Mouse (Mus musculus): ENCODE measurements around the gene Lcn6. TPM values are rescaled to one million over a fixed set of nuclear protein-coding genes. Genes with fewer than 3 reads are reported as not detected.
"Not testable (repeated sequence)": the region's sequence is repeated elsewhere in the genome, so short reads cannot be mapped to it uniquely, and the experiment has no call there.

Lcn6 gene
- polyA plus RNA-seq, 1 experiment from 2014 or later = not detected

DNA sequence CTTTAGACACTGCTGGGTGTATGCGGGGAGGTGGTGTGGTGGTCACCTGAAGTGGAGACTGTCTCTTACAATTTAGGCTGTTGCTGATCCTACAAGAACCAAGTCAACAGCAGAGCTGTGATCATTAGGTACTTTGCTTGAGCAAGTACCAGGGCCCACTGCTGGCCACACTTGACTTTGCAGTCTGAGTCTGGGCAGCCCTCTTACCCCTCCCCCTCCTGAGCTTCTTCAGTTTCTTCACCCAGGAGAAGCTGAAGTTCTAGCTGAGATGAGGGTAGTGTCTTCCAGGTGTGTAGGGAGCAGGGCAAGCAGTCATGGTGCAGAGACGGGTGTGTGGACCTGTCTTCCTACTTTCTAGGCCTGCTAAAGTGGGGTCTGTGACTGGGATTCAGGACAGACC lies 31.5 kb downstream of the Lcn6 start:
- Histone ChIP-seq H3K4me1 (peaks cover 26% of the 10 kb centered on the region), H3K36me3 (0 out of 2 replicates have a peak, but pooled peaks cover 2% of the 10 kb centered on the region), H3K9me3 (replicated peaks) (no peaks in the 10 kb centered on the region), H3K4me3 (peak overlapping the region; percentile 20), H3K27me3 (ENCODE audit: low read depth, poor library complexity, severe bottlenecking) (no peaks in the 10 kb centered on the region), H3K27ac (0 out of 2 replicates have a peak overlapping the region, but pooled peaks have one; percentile 9)
- DNase-seq (ENCODE audit: low spot score) = no peak
- WGBS = 85% methylated on average over 2 of the region's 2 CpGs

DNA sequence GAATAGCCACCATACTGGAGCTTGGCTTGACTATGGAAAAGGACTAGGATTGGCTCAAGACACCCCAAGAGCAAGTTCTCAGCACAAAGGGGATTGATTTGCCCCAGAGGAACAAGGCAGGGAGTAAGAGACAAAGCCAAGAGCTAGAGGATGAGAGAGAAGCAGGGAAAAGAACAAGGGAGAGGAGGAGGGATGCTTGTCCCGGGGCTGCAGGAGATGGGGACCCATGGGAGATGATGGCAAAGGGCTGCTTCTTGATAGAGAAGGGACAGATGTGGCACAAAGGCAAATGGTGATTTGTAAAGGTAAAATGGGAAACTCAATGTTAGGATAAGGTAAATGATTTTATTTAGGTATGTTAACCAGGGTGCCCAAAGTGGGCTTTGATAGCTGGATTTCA lies 32.5 kb downstream of the Lcn6 start:
- H3K9me3 ChIP-seq (replicated peaks); H3K36me3 ChIP-seq; H3K27me3 ChIP-seq (ENCODE audit: low read depth, poor library complexity, severe bottlenecking); DNase-seq (ENCODE audit: low spot score); H3K27ac ChIP-seq; H3K4me3 ChIP-seq: not testable (repeated sequence)
- H3K4me1 ChIP-seq = peaks cover 26% of the 10 kb centered on the region
- WGBS = 88% methylated on average over 1 of the region's 1 CpGs

- not testable (repeated sequence) for DNase-seq (ENCODE audit: low spot score); H3K27me3 ChIP-seq (ENCODE audit: low read depth, poor library complexity, severe bottlenecking); H3K27ac ChIP-seq; H3K9me3 ChIP-seq (replicated peaks); H3K36me3 ChIP-seq; H3K4me3 ChIP-seq
- 73% methylated on average over 2 of the region's 2 CpGs for WGBS
- peaks cover 26% of the 10 kb centered on the region for H3K4me1 ChIP-seq
Measured at GRCm38 (mm10) chr2:25709791-25710190, 33.2 kb downstream of the Lcn6 start.

- H3K27me3 ChIP-seq (ENCODE audit: low read depth, poor library complexity, severe bottlenecking); H3K36me3 ChIP-seq; H3K27ac ChIP-seq; H3K4me3 ChIP-seq; DNase-seq (ENCODE audit: low spot score); H3K9me3 ChIP-seq (replicated peaks): not testable (repeated sequence)
- peaks cover 24% of the 10 kb centered on the region for H3K4me1 ChIP-seq
- 13% methylated on average over 3 of the region's 3 CpGs for WGBS
Measured at GRCm38 (mm10) chr2:25711641-25712040, 35.1 kb downstream of the Lcn6 start.

GRCm38 (mm10) chr2:25717222-25717621 lies 40.6 kb downstream of the Lcn6 start:
- no peak for DNase-seq (ENCODE audit: low spot score)
- no peaks in the 10 kb centered on the region for H3K4me1 ChIP-seq
- no peak overlapping the region for H3K27ac ChIP-seq
- H3K36me3 ChIP-seq = no peaks in the 10 kb centered on the region
- no peaks in the 10 kb centered on the region for H3K27me3 ChIP-seq (ENCODE audit: low read depth, poor library complexity, severe bottlenecking)
- no peak overlapping the region for H3K4me3 ChIP-seq
- H3K9me3 ChIP-seq (replicated peaks) = no peaks in the 10 kb centered on the region

Other genes starting within 250 kb of the Lcn6 start
- 2.8 and 4.4 TPM in 2 replicates for gene Abca2, start 248.1 kb upstream of the Lcn6 start, polyA plus RNA-seq (2016; fragmentation: Nextera tagmentation; extraction: Ambion mirVana)
- 0.30 and 1.1 TPM in 2 replicates for gene Clic3, start 219.9 kb upstream of the Lcn6 start, polyA plus RNA-seq (2016; fragmentation: Nextera tagmentation; extraction: Ambion mirVana)
- gene Paxx, start 215.7 kb upstream of the Lcn6 start, polyA plus RNA-seq (2016; fragmentation: Nextera tagmentation; extraction: Ambion mirVana) = 10.0 and 14.6 TPM in 2 replicates
- not detected in 2 replicates for gene Ptgds, start 206.7 kb upstream of the Lcn6 start, polyA plus RNA-seq (2016; fragmentation: Nextera tagmentation; extraction: Ambion mirVana)
- not detected in 2 replicates for gene Lcn12, start 182.9 kb upstream of the Lcn6 start, polyA plus RNA-seq (2016; fragmentation: Nextera tagmentation; extraction: Ambion mirVana)
- gene Fbxw5, start 176.0 kb upstream of the Lcn6 start, polyA plus RNA-seq (2016; fragmentation: Nextera tagmentation; extraction: Ambion mirVana) = 83.6 and 94.6 TPM in 2 replicates
- 6.1 and 7.0 TPM in 2 replicates for gene C8g, start 175.1 kb upstream of the Lcn6 start, polyA plus RNA-seq (2016; fragmentation: Nextera tagmentation; extraction: Ambion mirVana)
- 46.1 and 46.2 TPM in 2 replicates for gene Traf2, start 129.8 kb upstream of the Lcn6 start, polyA plus RNA-seq (2016; fragmentation: Nextera tagmentation; extraction: Ambion mirVana)
- 307 and 320 TPM in 2 replicates for gene Edf1, start 118.9 kb upstream of the Lcn6 start, polyA plus RNA-seq (2016; fragmentation: Nextera tagmentation; extraction: Ambion mirVana)
- 2.3 and 8.2 TPM in 2 replicates for gene Mamdc4, start 101.9 kb upstream of the Lcn6 start, polyA plus RNA-seq (2016; fragmentation: Nextera tagmentation; extraction: Ambion mirVana)
- 157 and 161 TPM in 2 replicates for gene Phpt1, start 101.6 kb upstream of the Lcn6 start, polyA plus RNA-seq (2016; fragmentation: Nextera tagmentation; extraction: Ambion mirVana)
- 0.06 and 0.08 TPM in 2 replicates for gene Ajm1, start 95.0 kb upstream of the Lcn6 start, polyA plus RNA-seq (2016; fragmentation: Nextera tagmentation; extraction: Ambion mirVana)
- gene Rabl6, start 68.3 kb upstream of the Lcn6 start, polyA plus RNA-seq (2016; fragmentation: Nextera tagmentation; extraction: Ambion mirVana) = 83.3 and 88.5 TPM in 2 replicates
- 0.13 TPM in 1 of 2 replicates, not detected in the other for gene Ccdc183, start 59.1 kb upstream of the Lcn6 start, polyA plus RNA-seq (2016; fragmentation: Nextera tagmentation; extraction: Ambion mirVana)
- gene Tmem141, start 54.8 kb upstream of the Lcn6 start, polyA plus RNA-seq (2016; fragmentation: Nextera tagmentation; extraction: Ambion mirVana) = 17.0 and 20.7 TPM in 2 replicates
- 0.34 and 0.43 TPM in 2 replicates for gene Fcna, start 48.8 kb upstream of the Lcn6 start, polyA plus RNA-seq (2016; fragmentation: Nextera tagmentation; extraction: Ambion mirVana)
- gene Lcn8, start 23.7 kb upstream of the Lcn6 start, polyA plus RNA-seq (2016; fragmentation: Nextera tagmentation; extraction: Ambion mirVana) = not detected in 2 replicates
- not detected in 2 replicates for gene Lcn5, start 18.8 kb upstream of the Lcn6 start, polyA plus RNA-seq (2016; fragmentation: Nextera tagmentation; extraction: Ambion mirVana)
- gene Lcn10, start 5.9 kb downstream of the Lcn6 start, polyA plus RNA-seq (2016; fragmentation: Nextera tagmentation; extraction: Ambion mirVana) = not detected in 2 replicates
- gene Obp2a, start 23.3 kb downstream of the Lcn6 start, polyA plus RNA-seq (2016; fragmentation: Nextera tagmentation; extraction: Ambion mirVana) = not detected in 2 replicates
- 73.4 and 77.5 TPM in 2 replicates for gene Bmyc, start 30.0 kb downstream of the Lcn6 start, polyA plus RNA-seq (2016; fragmentation: Nextera tagmentation; extraction: Ambion mirVana)
- not detected in 2 replicates for gene Obp2b, start 60.2 kb downstream of the Lcn6 start, polyA plus RNA-seq (2016; fragmentation: Nextera tagmentation; extraction: Ambion mirVana)
- not detected in 2 replicates for gene Lcn3, start 88.8 kb downstream of the Lcn6 start, polyA plus RNA-seq (2016; fragmentation: Nextera tagmentation; extraction: Ambion mirVana)
- not detected in 2 replicates for gene Lcn11, start 100.2 kb downstream of the Lcn6 start, polyA plus RNA-seq (2016; fragmentation: Nextera tagmentation; extraction: Ambion mirVana)
- gene Gm13539, start 105.5 kb downstream of the Lcn6 start, polyA plus RNA-seq (2016; fragmentation: Nextera tagmentation; extraction: Ambion mirVana) = not detected in 2 replicates
- not detected in 2 replicates for gene Glt6d1, start 139.1 kb downstream of the Lcn6 start, polyA plus RNA-seq (2016; fragmentation: Nextera tagmentation; extraction: Ambion mirVana)
- not detected in 2 replicates for gene Lcn9, start 146.4 kb downstream of the Lcn6 start, polyA plus RNA-seq (2016; fragmentation: Nextera tagmentation; extraction: Ambion mirVana)
- gene Sohlh1, start 170.5 kb downstream of the Lcn6 start, polyA plus RNA-seq (2016; fragmentation: Nextera tagmentation; extraction: Ambion mirVana) = not detected in 2 replicates
- gene Kcnt1, start 186.9 kb downstream of the Lcn6 start, polyA plus RNA-seq (2016; fragmentation: Nextera tagmentation; extraction: Ambion mirVana) = 0.20 TPM in 1 of 2 replicates, not detected in the other

Measured in limb, embryonic 10.5 days (tissue).